Mouse (Mus musculus): ENCODE results near the gene Apbb2. TPM values are rescaled to one million over a fixed set of nuclear protein-coding genes. Genes with fewer than 3 reads are reported as not detected.

Gene Apbb2
- polyA plus RNA-seq, 1 experiment from 2014 or later = 28.2 TPM

DNA sequence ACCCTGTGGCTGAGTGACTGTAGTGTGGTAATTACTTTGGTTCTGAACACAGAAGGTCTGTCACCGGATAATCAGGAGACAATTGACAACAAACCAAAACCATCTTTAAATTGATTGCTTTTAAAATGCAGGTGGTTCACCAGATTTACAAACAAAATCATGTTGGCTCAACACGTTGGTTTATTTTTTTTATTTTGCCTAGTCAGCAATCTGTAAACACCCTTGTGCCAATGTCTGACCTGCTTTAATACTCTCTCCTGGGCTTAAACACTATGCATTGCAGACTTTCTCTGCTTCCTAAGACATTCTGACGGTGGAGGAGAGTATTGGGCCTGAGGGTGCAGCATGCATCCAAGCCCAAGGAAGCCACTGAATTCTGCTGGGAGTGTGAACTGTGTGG is 22.3 kb downstream of the Apbb2 start:
- H3K4me1 ChIP-seq = 0 out of 2 replicates have a peak, but pooled peaks cover 3% of the 10 kb centered on the region
- no peak overlapping the region for H3K4me3 ChIP-seq
- no peaks in the 10 kb centered on the region for H3K9me3 ChIP-seq (replicated peaks)
- WGBS = 73% methylated on average over 3 of the region's 3 CpGs
- no peak overlapping the region for H3K27ac ChIP-seq (replicated peaks)
- DNase-seq (ENCODE audit: low spot score) = no peak
- no peaks in the 10 kb centered on the region for H3K27me3 ChIP-seq (ENCODE audit: low read depth, poor library complexity, severe bottlenecking)
- no peaks in the 10 kb centered on the region for H3K36me3 ChIP-seq

- 76% methylated on average over 14 of the region's 14 CpGs for WGBS
- Histone ChIP-seq H3K27me3 (ENCODE audit: low read depth, poor library complexity, severe bottlenecking) (no peaks in the 10 kb centered on the region), H3K4me1 (0 out of 2 replicates have a peak, but pooled peaks cover 3% of the 10 kb centered on the region), H3K4me3 (no peak overlapping the region), H3K36me3 (no peaks in the 10 kb centered on the region), H3K9me3 (replicated peaks) (0 out of 2 replicates have a peak, but pooled peaks cover 3% of the 10 kb centered on the region), H3K27ac (replicated peaks) (no peak overlapping the region)
- DNase-seq (ENCODE audit: low spot score) = no peak
Measured at GRCm38 (mm10) chr5:66594881-66595280, 23.7 kb downstream of the Apbb2 start.

- Histone ChIP-seq H3K4me3 (no peak overlapping the region), H3K9me3 (replicated peaks) (peaks cover 11% of the 10 kb centered on the region; the same call in 1 of the 2 replicates), H3K27me3 (ENCODE audit: low read depth, poor library complexity, severe bottlenecking) (no peaks in the 10 kb centered on the region), H3K4me1 (no peaks in the 10 kb centered on the region), H3K27ac (replicated peaks) (no peak overlapping the region), H3K36me3 (peaks cover 4% of the 10 kb centered on the region)
- WGBS = 93% methylated on average over 6 of the region's 6 CpGs
- DNase-seq (ENCODE audit: low spot score) = no peak
Measured at GRCm38 (mm10) chr5:66586236-66586745, 32.3 kb downstream of the Apbb2 start.

DNA sequence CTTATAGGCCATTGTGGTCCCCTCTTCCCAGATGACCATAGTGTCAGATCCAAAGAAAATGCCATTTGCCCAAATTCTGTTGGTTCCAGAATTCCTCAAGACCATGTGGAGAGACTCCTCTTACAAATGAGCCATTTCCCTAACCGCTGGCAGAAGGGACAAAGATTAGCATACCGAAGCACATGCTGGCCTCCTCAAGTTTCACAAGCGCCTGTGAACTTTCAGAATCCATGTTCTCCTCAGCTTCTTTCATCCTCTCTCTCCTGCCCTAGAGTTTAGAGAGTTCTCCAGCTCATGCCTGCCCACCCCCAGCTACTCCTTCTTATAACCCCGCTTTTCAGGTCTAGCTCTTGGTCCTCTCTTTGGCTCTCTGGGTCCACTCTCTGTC is 35.6 kb downstream of the Apbb2 start:
- no peak overlapping the region for H3K27ac ChIP-seq (replicated peaks)
- DNase-seq (ENCODE audit: low spot score) = no peak
- H3K9me3 ChIP-seq (replicated peaks) = peaks cover 3% of the 10 kb centered on the region; the same call in 1 of the 2 replicates

DNA sequence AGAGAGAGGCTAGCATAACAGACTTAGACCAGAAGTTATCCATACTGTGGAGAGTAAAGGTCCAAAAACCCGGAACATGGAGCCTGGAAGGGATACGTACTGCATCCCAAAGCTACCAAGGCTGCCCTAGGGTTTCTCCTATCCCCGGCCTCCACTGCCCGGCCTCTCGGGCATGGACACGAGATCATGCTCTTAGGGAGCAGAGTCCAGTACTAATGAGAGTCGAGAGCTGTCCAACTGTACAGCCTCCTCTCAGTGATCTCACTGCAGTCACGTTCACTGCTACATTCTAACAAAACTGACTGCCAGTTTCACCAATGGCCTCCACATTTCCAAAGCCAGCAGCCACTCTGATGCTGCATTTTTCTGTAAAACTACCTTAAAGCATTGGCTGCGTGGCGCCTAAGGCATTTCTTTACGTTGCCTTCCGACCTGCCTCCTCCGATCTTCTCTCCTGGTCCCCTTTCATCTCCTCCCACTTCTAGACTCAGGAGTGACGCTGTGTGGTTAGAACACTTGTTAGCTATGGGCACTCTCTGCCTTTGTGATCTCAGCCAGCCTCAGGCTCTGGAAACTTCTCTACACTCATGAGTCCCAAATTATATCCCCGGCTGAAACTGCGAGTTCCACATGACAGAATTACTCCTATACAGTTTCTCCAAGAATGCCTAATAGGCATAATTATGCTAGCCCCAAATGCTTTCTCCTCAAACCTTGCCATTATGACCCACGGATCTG is 36.1 kb downstream of the Apbb2 start:
- Histone ChIP-seq H3K27ac (replicated peaks) (no peak overlapping the region), H3K27me3 (ENCODE audit: low read depth, poor library complexity, severe bottlenecking) (no peaks in the 10 kb centered on the region), H3K9me3 (replicated peaks) (no peaks in the 10 kb centered on the region), H3K36me3 (no peaks in the 10 kb centered on the region), H3K4me1 (no peaks in the 10 kb centered on the region), H3K4me3 (no peak overlapping the region)
- DNase-seq (ENCODE audit: low spot score) = no peak
- 91% methylated on average over 17 of the region's 17 CpGs for WGBS

More for the DNA sequence above, 35.6 kb downstream of the Apbb2 start:
- Histone ChIP-seq H3K4me1 (no peaks in the 10 kb centered on the region), H3K36me3 (peaks cover 4% of the 10 kb centered on the region), H3K4me3 (no peak overlapping the region), H3K27me3 (ENCODE audit: low read depth, poor library complexity, severe bottlenecking) (no peaks in the 10 kb centered on the region)
- 85% methylated on average over 4 of the region's 4 CpGs for WGBS

DNA sequence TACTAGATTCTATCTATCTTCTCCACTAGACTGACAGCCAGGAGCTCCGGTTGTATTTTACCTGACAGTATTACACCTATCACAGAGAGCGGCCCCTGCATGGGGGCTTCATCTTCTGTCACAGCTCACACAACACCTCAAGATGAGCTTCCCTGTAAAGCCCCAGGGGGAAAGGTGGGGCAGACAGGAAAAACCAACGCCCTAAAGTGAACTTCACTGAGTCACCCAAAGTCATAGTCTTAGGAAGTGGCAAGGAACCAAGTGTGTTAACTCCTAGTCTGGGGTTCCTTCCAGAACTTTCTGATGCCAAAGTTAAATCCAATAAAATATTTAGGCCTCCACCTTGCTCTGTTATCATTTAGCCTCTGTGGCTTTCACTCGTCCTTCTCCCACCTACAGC is 39.5 kb downstream of the Apbb2 start:
- peaks cover 8% of the 10 kb centered on the region for H3K4me1 ChIP-seq
- H3K36me3 ChIP-seq = no peaks in the 10 kb centered on the region
- H3K27ac ChIP-seq (replicated peaks) = no peak overlapping the region
- DNase-seq (ENCODE audit: low spot score) = no peak
- H3K4me3 ChIP-seq = no peak overlapping the region
- 80% methylated on average over 4 of the region's 4 CpGs for WGBS
- no peaks in the 10 kb centered on the region for H3K27me3 ChIP-seq (ENCODE audit: low read depth, poor library complexity, severe bottlenecking)
- H3K9me3 ChIP-seq (replicated peaks) = no peaks in the 10 kb centered on the region

DNA sequence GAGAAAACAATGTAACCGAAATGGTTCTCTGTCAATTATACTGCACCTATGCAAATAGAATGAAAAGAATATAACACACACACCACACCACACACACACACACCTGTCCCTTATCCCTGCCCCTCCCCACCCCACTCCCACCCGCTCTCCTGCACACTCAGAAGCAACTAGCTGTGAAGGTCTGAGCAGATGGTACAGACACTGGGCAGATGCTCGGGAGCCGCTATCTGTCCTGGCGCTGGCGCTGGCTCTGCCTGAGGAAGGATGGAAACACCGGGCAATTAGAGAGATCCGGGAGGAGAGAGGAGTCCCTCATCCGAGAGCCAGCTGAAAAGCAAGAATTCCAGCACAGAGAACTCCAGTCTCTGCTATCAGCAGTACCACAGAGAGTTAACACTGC is 42.3 kb downstream of the Apbb2 start:
- Histone ChIP-seq H3K27ac (replicated peaks) (no peak overlapping the region), H3K36me3 (no peaks in the 10 kb centered on the region), H3K4me1 (peaks cover 21% of the 10 kb centered on the region), H3K9me3 (replicated peaks) (no peaks in the 10 kb centered on the region), H3K27me3 (ENCODE audit: low read depth, poor library complexity, severe bottlenecking) (no peaks in the 10 kb centered on the region), H3K4me3 (no peak overlapping the region)
- DNase-seq (ENCODE audit: low spot score) = no peak
- WGBS = 83% methylated on average over 9 of the region's 9 CpGs

GRCm38 (mm10) chr5:66575148-66575547 is 43.4 kb downstream of the Apbb2 start:
- Histone ChIP-seq H3K27me3 (ENCODE audit: low read depth, poor library complexity, severe bottlenecking) (no peaks in the 10 kb centered on the region), H3K9me3 (replicated peaks) (no peaks in the 10 kb centered on the region), H3K4me3 (no peak overlapping the region), H3K27ac (replicated peaks) (no peak overlapping the region), H3K4me1 (peaks cover 21% of the 10 kb centered on the region), H3K36me3 (no peaks in the 10 kb centered on the region)
- DNase-seq (ENCODE audit: low spot score) = no peak
- 92% methylated on average over 13 of the region's 13 CpGs for WGBS

GRCm38 (mm10) chr5:66573266-66573665 is 45.3 kb downstream of the Apbb2 start:
- 27% methylated on average over 4 of the region's 4 CpGs for WGBS
- Histone ChIP-seq H3K27me3 (ENCODE audit: low read depth, poor library complexity, severe bottlenecking) (no peaks in the 10 kb centered on the region), H3K9me3 (replicated peaks) (no peaks in the 10 kb centered on the region), H3K36me3 (no peaks in the 10 kb centered on the region), H3K27ac (replicated peaks) (peak overlapping the region; percentile 49; the same call in 1 of the 2 replicates), H3K4me3 (no peak overlapping the region), H3K4me1 (peaks cover 30% of the 10 kb centered on the region)
- no peak for DNase-seq (ENCODE audit: low spot score)

DNA sequence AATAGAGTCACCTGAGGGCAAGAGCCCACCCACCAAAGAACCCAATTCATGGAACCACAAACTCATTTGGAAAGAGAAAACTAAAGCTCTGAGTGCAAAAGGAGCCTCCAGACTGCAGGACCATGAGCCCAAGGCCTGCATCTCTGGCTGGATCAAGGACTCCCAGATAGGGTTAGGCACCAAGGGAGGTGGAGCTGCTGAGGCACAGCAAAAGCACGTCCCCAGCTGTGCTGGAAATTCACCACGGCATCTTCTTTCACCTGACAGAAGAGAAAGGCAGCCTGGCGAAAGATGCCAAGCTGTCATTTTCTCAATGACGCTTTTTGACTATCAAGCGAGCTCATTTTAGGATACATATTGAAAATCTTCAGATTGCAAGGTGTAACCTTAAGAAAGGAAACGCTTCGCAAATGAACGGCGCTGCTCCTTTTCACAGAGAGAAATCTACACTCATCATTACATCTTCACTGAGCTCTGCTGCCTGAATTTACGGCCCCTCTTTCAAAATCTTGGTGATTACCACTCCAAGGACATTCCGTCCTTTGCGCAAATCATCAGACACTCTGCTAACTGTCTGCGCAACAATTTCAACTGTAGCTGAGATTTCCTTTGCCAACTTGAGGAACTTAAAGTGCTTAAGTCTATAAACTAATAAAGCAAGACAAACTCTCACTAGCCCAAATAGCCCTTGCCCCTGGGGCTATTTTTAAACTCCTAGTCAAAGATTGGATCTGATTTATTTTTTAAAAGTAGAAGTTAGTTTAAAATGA is 46.3 kb downstream of the Apbb2 start:
- H3K27me3 ChIP-seq (ENCODE audit: low read depth, poor library complexity, severe bottlenecking) = no peaks in the 10 kb centered on the region
- H3K36me3 ChIP-seq = no peaks in the 10 kb centered on the region
- H3K4me3 ChIP-seq = no peak overlapping the region
- no peak for DNase-seq (ENCODE audit: low spot score)
- WGBS = 83% methylated on average over 13 of the region's 13 CpGs
- H3K9me3 ChIP-seq (replicated peaks) = no peaks in the 10 kb centered on the region
- peaks cover 30% of the 10 kb centered on the region for H3K4me1 ChIP-seq
- H3K27ac ChIP-seq (replicated peaks) = no peak overlapping the region

DNA sequence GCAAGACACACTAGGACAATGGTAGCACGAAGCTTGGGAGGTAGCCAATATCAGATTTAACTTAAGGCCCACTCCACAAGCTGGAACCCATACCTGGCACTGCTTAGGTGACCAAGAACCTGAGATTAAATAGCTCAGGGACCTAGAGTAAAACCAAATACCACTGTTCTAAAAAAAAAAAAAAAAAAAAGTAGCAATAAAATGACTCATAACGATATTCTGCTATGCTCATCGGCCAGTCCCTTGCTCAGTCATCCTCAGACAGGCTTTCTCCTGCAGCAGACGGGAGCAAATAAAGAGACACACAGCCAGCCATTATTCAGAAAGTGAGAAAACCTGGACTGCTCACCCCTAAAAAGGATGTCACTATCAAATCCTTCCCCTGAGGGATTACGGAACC is 47.9 kb downstream of the Apbb2 start:
- Histone ChIP-seq H3K4me3 (no peak overlapping the region), H3K27me3 (ENCODE audit: low read depth, poor library complexity, severe bottlenecking) (no peaks in the 10 kb centered on the region), H3K9me3 (replicated peaks) (no peaks in the 10 kb centered on the region), H3K4me1 (peaks cover 22% of the 10 kb centered on the region), H3K27ac (replicated peaks) (no peak overlapping the region), H3K36me3 (no peaks in the 10 kb centered on the region)
- 91% methylated on average over 5 of the region's 5 CpGs for WGBS
- DNase-seq (ENCODE audit: low spot score) = no peak

DNA sequence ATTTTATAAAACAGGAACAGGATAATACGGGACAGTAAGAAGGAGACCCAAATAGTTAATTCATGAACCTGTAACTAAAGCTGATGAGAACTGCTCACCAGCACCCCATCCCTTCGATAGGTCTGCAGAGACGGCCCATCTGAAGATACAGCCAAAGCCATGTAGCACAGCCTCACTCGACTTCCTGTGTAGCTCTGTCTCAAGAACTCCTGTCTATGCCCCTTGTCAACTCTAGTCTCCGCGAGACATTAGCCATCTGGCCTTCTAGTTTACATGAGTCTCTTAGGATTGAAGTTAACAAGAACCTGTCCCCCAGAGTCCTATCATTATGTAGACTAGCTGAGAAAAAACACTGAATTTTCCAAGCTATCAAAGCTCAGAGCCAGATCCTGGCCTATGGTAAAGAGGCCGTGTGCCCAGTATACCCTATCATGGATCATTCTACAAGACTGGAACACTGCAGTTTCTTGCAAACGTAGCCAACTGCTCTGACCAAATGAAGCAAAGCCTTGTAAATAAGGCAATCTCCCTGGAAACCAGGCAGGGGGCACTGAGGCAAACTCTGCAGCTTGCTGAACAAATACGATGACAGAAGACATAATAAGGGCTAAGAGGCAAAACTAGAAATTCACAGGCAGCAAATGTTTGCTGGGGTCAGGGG is 49.3 kb downstream of the Apbb2 start:
- Histone ChIP-seq H3K4me3 (no peak overlapping the region), H3K9me3 (replicated peaks) (no peaks in the 10 kb centered on the region), H3K36me3 (no peaks in the 10 kb centered on the region), H3K4me1 (peaks cover 22% of the 10 kb centered on the region), H3K27ac (replicated peaks) (no peak overlapping the region), H3K27me3 (ENCODE audit: low read depth, poor library complexity, severe bottlenecking) (no peaks in the 10 kb centered on the region)
- DNase-seq (ENCODE audit: low spot score) = no peak
- WGBS = 73% methylated on average over 9 of the region's 9 CpGs

All from midbrain, embryonic 10.5 days (tissue).